Mouse (Mus musculus) ovary, adult 18-20 months (tissue): ENCODE data around the gene Nfyb.

ENCODE experiments used
- DNase-seq: peaks from one replicate; pipeline ENCODE4 v3.0.0; 2022; ENCODE audit warnings: low spot score, mixed read lengths

The Nfyb gene

DNA sequence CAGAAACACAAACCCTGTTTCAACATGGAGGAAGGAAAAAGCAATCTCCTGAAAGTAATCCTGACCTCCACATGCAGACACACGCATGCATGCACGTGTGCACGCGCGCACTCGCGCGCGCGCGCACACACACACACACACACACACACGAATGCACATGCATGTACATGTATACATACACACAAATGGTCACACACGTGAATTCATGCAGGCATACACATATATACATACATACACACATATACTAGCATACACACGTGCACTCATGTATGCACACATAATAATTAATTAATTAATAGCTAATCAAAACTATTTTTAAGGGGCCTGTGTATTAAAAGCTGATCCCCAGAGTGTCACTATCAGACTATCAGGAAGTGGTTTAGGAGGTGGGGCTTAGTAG, 15.9 kb upstream of the Nfyb start:
- DNase-seq: no peak

DNA sequence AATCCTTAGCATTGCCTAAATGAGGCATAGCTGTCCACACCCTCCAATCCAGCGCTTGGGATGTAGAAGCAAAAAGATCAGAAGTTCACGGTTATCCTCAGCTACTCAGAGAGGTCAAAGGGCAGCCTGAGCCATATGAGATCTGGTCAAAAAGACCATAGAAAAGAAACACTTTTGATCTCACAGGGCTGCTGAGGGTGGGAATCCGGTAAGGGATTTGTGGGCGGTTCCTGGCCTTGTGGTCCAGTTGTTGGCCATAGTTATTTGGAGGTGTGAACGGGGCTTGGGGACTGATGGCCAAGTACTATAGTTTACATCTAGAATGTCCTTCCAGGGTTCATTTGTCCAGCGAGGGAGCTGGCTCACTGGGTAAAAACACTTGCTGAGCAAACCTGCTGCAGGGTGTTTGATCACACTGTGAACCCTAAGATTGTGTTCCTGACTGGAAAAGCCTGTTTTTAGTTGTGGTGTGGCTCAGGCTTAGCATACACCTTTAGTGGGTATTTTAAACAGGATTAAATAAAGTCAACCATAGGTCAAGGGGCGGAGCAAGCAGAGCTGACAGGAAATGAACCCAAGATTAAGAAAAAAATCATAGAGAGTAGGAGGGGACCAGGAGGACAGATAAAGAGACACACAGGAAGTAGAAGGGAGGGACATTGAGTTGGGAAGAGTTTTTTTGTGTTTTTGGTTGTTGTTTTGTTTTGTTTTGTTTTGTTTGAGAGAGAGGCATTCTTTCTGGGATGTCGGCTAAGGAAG, 15.0 kb upstream of the Nfyb start:
- DNase-seq: no peak

- DNase-seq: no peak
Measured at GRCm38 (mm10) chr10:82777886-82778285, 13.9 kb upstream of the Nfyb start.

DNA sequence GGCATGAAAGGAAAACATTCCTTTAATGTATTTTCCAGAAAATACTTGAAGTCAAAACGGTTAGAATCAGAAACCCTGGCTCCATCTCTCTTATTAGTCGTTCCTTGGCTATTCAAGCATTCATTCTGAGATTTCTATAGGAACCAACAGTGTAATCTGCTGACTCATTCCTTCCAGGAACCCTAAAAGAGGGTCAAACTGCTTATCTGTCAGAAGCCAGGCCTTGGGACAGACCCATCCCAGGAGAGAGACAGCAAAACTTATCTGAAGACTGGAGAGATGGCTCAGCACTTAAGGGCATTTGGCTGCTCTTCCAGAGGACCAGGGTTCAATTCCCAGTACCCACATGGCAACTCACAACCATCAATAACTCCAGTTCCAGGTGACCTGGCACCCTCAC, 13.1 kb upstream of the Nfyb start:
- DNase-seq: no peak

DNA sequence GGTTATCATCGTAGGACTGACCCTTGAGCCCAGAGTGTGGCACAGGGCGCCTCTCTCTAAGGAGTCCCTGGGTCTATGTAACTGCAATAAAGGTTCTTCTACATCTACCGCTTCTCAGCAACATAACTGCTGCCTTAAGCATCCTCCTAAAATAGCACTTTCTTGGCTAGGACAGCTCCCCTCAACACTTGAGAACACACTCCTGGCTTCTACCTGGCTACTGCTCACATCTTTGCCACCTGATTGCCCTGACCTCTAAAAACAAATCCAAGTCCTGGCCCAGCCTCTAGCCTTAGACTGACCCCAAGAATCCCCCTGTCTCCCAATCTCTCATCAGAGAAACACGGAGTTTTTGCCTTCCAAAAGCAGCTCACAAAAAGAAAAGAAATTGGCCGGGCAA, 10.9 kb upstream of the Nfyb start:
- DNase-seq: no peak

- DNase-seq: no peak
Measured at GRCm38 (mm10) chr10:82771595-82772170, 7.7 kb upstream of the Nfyb start.

- no peak for DNase-seq
Measured at GRCm38 (mm10) chr10:82770713-82771112, 6.8 kb upstream of the Nfyb start.

- no peak for DNase-seq
Measured at GRCm38 (mm10) chr10:82768901-82769300, 5.0 kb upstream of the Nfyb start.

DNA sequence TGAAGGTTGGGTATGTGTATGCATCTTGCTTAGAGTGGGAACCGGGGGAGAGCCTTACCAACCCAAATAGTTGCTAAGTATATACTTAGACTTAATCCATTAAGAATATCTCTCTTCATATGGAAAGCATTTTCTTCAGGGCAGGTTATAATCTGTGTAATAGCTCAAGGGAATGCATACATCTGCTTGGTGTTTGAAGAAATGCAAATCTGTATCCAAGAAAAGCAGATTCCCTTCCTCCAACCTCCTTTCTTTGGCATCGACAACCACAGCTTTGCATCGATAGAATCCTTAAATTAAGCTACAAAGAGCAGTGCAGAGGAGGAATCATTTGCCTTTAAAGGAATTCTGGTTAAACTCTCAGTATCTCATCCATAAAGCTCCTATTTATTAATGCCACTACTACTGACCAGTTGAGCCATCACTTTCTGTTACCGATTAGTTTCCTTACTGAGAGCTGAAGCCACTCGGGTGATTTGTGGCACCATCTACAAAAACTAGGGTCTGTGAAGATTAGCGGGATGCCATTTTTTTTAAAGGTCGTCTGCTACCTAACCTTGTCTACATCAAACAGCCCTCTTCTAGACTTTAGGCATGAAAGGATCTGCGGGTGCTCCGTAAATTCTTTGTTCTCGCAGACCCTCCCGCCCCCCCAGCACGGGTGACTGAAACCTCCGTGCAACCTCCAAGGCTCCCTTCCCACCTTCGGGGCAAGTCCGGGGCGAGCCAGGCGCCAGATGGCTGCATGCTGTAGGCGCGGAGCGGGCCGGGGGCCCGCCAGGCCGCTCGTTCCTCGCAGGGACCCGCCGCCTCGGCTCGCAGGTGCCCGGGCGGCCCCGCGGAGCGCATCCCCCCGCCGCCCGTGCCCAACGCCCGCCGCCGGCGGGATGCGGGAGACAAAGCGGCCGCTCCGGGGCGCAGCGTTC, 925 bp downstream of the Nfyb start:
- DNase-seq: no peak

DNA sequence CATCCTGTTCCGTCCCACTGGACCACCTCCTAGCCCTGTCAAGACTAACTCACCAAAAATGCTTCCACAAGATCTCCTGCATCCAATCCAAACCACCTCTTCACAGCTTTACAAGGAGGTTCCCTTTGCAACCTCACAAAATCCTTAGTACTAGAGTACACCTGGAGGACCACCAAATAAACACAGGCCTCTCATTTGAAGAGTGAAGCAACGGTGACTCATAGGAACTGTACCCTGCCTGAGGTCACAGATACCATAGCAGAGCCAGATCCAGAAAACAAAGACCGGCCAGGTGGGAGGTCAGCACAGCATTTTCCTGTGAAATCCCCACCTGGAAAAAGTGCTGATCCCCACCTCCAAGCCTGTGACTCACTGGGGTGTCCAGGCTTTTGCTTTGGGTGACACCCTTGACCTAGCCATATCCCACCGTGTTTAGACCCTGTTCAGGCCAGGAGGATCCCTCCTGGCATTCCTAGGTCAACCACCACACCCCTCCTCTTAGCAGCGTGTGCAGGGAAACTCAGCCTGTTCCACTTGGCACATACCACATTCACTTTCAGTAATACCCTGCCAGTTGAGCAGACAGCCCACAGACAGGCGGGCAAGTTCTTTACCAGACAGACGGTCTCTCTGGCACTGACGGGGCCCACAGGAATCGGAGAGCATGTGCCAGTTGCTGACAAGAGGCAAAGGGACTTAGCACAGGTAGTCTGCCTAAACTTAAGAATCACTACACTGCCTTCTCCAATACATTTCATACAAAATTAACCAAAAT, 2.7 kb downstream of the Nfyb start:
- DNase-seq: no peak

DNA sequence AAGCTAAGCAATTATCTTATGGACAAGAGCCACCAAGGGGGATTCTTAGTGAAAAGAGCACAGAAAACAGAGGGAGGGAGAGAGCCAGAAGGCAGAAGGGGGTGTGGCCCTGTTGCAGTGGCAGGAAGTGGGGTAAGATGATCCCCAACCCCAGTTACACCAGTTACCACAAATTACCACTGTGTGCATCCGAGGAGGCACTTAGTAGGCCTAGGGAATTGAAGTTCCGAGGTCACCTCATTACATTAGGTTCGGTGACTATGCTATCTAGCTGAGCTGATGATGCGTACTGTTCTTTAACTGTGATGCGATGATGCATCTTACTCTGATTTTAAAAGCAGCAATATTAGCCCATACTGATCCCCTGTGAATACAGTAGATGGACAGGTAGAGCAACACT, 4.2 kb downstream of the Nfyb start:
- no peak for DNase-seq

DNA sequence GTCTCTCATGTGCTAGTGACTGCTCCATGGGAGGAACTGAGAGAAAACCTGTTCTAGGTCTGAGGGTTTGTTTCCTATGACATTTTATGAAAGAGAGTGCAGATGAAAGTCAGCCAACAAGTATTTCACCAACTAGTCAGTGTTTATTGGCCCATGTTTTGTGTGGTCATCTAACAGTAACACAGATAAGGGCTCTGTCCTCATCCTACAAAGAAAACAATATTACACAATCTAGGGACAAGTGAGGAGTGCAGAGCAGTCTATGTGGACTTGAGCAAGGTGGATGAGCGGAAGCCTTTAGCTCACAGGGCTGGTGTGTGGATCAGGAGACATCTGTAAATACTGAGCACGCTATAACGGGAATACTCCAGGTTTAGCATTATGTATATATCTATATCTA, 5.1 kb downstream of the Nfyb start:
- no peak for DNase-seq

GRCm38 (mm10) chr10:82758368-82758767, 5.6 kb downstream of the Nfyb start:
- no peak for DNase-seq

- no peak for DNase-seq
Measured at GRCm38 (mm10) chr10:82757341-82757740, 6.6 kb downstream of the Nfyb start.

GRCm38 (mm10) chr10:82756466-82756865, 7.5 kb downstream of the Nfyb start:
- DNase-seq: no peak

- no peak for DNase-seq
Measured at GRCm38 (mm10) chr10:82755213-82755890, 8.6 kb downstream of the Nfyb start.

GRCm38 (mm10) chr10:82754642-82755041, 9.3 kb downstream of the Nfyb start:
- DNase-seq: no peak

- DNase-seq: no peak
Measured at GRCm38 (mm10) chr10:82752921-82753320, 11.0 kb downstream of the Nfyb start.

DNA sequence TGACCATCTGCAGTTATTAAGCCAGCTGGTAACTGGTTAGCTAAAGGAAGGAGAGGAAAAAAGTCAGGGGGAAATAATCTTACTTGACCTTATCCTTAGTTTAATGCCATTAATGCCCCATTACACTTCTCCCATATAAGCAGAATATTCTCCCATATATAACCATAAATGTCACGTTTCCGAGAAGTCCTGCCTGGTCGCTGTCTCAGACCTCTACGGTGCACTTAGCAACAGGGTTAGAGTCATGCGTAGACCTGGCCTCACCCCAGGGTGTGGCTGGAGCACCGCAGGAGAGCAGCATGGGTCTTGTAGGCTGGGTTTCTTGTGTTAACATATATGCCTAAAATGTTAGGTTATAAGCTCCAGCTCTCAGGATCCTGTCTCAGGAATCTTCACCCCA, 13.2 kb downstream of the Nfyb start:
- no peak for DNase-seq

DNA sequence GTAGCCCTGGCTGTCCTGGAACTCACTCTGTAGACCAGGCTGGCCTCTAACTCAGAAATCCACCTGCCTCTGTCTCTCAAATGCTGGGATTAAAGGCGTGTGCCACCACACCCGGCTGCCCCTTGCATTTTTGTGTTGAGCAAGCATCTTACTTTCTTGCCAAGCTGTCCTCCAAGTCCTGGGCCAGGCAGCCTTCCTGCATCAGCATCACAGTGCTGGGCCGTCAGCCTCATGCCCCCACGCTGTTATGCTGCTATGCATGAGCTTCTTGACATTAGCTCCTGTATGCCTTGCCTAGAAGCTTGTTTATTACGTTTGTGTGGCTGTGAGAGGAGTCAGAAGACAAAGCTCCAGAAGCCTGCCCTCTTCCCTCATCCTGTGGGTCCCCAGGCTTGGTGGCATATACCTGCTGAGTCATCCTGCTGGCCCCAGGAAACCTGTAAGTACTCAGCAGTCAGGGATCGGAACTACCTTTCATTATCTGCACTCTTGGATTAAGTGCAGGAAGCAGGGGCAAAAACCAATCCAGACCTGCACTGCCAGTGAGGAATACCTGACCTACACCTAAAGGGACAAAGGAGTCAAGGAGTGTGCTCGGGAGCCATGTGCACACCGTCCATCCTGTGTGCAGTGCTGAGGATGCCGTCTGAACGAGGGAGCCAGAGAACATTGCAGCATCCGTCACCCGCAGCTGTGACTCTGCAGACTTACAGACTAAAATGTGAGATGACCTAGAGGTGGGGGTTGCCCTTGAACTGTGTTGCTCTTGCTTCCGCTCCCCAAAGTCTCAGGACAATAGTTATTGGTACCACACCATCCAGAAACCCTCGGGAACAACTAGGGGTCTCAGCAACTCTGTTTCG, 16.7 kb downstream of the Nfyb start:
- no peak for DNase-seq

DNA sequence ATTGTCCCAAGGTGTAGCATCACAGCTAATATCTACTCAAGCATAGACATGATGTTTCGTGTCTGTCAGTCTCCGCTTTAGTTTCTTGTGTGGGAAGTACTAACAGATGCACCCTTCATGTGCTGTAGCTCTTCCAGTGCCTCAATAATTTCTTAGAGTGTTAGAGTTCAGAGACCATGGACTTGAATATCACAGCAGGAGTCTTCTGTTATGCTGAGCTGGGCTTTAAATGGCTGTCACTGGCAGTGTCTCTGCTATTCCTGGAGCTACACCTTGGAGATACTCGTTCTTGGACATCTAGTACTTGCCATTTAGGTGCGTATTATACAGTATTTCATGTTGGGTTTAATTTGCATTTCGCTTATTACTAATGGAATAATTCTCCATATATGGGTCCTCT, 18.6 kb downstream of the Nfyb start:
- no peak for DNase-seq
